Mouse (Mus musculus): Measurements from ENCODE around the gene Dcbld2. TPM values are rescaled to one million over a fixed set of nuclear protein-coding genes. Genes with fewer than 3 reads are reported as not detected.

Dcbld2 gene
- 2.8 and 3.6 TPM in 2 replicates for polyA plus RNA-seq (2015; fragmentation: Nextera tagmentation; extraction: Ambion mirVana)

DNA sequence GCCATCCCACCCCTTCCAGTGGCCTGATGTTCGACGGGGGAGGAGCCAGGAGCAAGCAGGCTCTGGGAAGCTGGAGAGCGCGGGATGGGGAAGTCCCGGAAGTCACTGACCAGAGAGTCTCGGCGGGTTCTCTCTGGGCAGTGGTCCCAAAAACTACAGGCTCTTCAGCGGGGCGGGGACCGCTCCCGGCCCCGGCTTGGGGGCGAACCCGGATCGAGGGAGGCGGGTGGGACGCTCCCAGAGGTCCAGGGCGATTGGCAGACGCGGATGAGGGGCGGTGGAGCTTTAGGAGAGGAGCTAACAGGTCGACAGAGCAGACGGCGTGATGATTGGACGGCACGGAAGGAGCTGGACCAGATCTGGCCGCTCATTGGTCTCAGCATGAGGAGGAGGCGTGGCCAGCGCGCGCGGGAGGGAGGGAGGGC lies at the start of gene Dcbld2:
Dcbld2 (plus strand) TSS at position 382 of the 425 bp plus-strand sequence.
- Histone ChIP-seq H3K9ac (ENCODE audit: low read depth, low read length) (peak within 1 kb of the TSS; percentile 91), H3K9me3 (replicated peaks; ENCODE audit: low read length) (no peaks in the 10 kb centered on the region), H3K4me2 (ENCODE audit: low read length) (peak within 1 kb of the TSS; percentile 83), H3K4me1 (replicated peaks; ENCODE audit: insufficient read depth, low read length) (0 out of 2 replicates have a peak, but pooled peaks cover 4% of the 10 kb centered on the region), H3K36me3 (ENCODE audit: insufficient read depth, low read length) (no peaks in the 10 kb centered on the region), H3K27me3 (ENCODE audit: insufficient read depth, low read length) (no peaks in the 10 kb centered on the region), H3K27ac (peak within 1 kb of the TSS; percentile 82), H3K4me3 (replicated peaks; ENCODE audit: low read depth, low read length) (peak within 1 kb of the TSS; percentile 87)
- TF ChIP-seq CTCF (IDR thresholded peaks at IDR 0.05; ENCODE audit: low read depth), result no peak
- WGBS, result under 1% methylated on average over 29 of the region's 32 CpGs
- ATAC-seq (replicated peaks; ENCODE audit: low FRiP score, low read depth) (peak; percentile 100), DNase-seq (ENCODE audit: low spot score) (peak; percentile 100)

DNA sequence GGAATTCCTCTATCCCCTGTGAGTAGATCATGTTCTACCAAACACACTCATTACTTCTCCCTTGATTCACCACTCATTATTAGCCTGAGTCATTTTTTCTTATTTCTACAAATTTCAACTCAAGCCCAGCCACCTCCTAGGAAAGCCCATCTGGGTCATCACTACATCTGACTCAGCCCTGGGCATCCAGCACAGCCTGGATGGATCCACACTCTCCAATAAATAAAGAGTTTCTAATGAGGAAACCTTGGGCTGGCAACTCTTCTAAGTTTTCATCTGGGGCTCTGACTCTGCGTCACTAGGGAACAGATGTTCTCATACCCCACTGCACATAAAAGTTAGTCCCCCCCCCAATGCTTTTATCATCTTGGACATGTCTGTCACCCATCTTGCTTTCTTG lies 31.1 kb upstream of the Dcbld2 start:
- H3K9me3 ChIP-seq (replicated peaks; ENCODE audit: low read length), result no peaks in the 10 kb centered on the region
- H3K27ac ChIP-seq, result no peak overlapping the region
- ATAC-seq (replicated peaks; ENCODE audit: low FRiP score, low read depth) (no peak; the same call in 1 of the 2 replicates), DNase-seq (ENCODE audit: low spot score) (no peak)
- H3K27me3 ChIP-seq (ENCODE audit: insufficient read depth, low read length), result no peaks in the 10 kb centered on the region
- TF ChIP-seq CTCF (IDR thresholded peaks at IDR 0.05; ENCODE audit: low read depth), result no peak
- no peak overlapping the region for H3K4me3 ChIP-seq (replicated peaks; ENCODE audit: low read depth, low read length)
- 57% methylated on average over 1 of the region's 1 CpGs for WGBS
- no peak overlapping the region for H3K4me2 ChIP-seq (ENCODE audit: low read length)
- H3K36me3 ChIP-seq (ENCODE audit: insufficient read depth, low read length), result no peaks in the 10 kb centered on the region
- H3K4me1 ChIP-seq (replicated peaks; ENCODE audit: insufficient read depth, low read length), result no peaks in the 10 kb centered on the region
- no peak overlapping the region for H3K9ac ChIP-seq (ENCODE audit: low read depth, low read length)

DNA sequence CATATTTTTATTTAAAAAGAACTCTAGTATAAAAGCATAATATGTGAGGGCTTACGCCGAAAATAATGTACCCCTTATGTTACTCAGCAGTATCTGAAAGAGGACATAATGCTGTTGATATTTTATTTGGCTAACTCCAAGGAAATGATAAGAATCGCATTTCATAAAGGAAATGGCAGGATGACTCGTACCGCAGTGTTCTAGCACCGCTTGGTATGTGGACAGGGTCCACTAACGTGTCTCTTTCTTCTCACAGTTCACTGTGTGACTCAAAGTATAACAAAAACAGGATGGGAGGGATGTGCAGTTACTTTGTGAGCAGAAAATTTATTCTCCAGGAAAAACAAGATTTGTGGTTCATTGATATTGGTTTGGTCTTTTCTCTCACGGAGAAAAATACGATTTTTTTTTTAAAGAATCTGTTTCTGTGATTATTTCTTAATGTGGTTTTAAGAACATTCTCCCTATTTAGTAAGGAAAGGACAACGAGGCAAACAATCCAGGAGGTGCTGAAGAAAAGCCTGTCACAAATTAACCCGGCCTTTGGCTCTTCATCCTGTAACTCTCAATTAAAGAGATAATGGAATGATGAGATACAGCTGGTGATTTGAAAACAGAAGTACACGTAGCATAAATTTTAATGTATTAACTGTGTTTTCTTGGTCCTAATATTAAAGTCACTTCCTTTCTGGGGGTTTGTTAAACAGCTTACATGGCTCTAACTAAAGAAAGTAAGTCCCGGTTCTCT lies 30.3 kb upstream of the Dcbld2 start:
- ATAC-seq (replicated peaks; ENCODE audit: low FRiP score, low read depth) (no peak), DNase-seq (ENCODE audit: low spot score) (peak; percentile 16)
- Histone ChIP-seq H3K9me3 (replicated peaks; ENCODE audit: low read length) (no peaks in the 10 kb centered on the region), H3K36me3 (ENCODE audit: insufficient read depth, low read length) (no peaks in the 10 kb centered on the region), H3K4me2 (ENCODE audit: low read length) (no peak overlapping the region), H3K27ac (no peak overlapping the region), H3K4me1 (replicated peaks; ENCODE audit: insufficient read depth, low read length) (no peaks in the 10 kb centered on the region), H3K4me3 (replicated peaks; ENCODE audit: low read depth, low read length) (no peak overlapping the region), H3K9ac (ENCODE audit: low read depth, low read length) (no peak overlapping the region), H3K27me3 (ENCODE audit: insufficient read depth, low read length) (no peaks in the 10 kb centered on the region)
- TF ChIP-seq CTCF (IDR thresholded peaks at IDR 0.05; ENCODE audit: low read depth), result no peak
- 45% methylated on average over 13 of the region's 13 CpGs for WGBS

GRCm38 (mm10) chr16:58386241-58386757 lies 21.9 kb upstream of the Dcbld2 start:
- no peak for TF ChIP-seq CTCF (IDR thresholded peaks at IDR 0.05; ENCODE audit: low read depth)
- DNase-seq (ENCODE audit: low spot score) (no peak), ATAC-seq (replicated peaks; ENCODE audit: low FRiP score, low read depth) (no peak)
- Histone ChIP-seq H3K27me3 (ENCODE audit: insufficient read depth, low read length) (no peaks in the 10 kb centered on the region), H3K4me2 (ENCODE audit: low read length) (no peak overlapping the region), H3K9me3 (replicated peaks; ENCODE audit: low read length) (no peaks in the 10 kb centered on the region), H3K9ac (ENCODE audit: low read depth, low read length) (no peak overlapping the region), H3K36me3 (ENCODE audit: insufficient read depth, low read length) (no peaks in the 10 kb centered on the region), H3K4me1 (replicated peaks; ENCODE audit: insufficient read depth, low read length) (no peaks in the 10 kb centered on the region), H3K27ac (no peak overlapping the region), H3K4me3 (replicated peaks; ENCODE audit: low read depth, low read length) (no peak overlapping the region)
- WGBS, result 80% methylated on average over 4 of the region's 4 CpGs

- whole genome bisulfite sequencing, result 55% methylated on average over 7 of the region's 7 CpGs
- Histone ChIP-seq H3K36me3 (ENCODE audit: insufficient read depth, low read length) (no peaks in the 10 kb centered on the region), H3K9me3 (replicated peaks; ENCODE audit: low read length) (no peaks in the 10 kb centered on the region), H3K4me2 (ENCODE audit: low read length) (no peak overlapping the region), H3K27me3 (ENCODE audit: insufficient read depth, low read length) (no peaks in the 10 kb centered on the region), H3K4me1 (replicated peaks; ENCODE audit: insufficient read depth, low read length) (no peaks in the 10 kb centered on the region), H3K4me3 (replicated peaks; ENCODE audit: low read depth, low read length) (no peak overlapping the region), H3K9ac (ENCODE audit: low read depth, low read length) (no peak overlapping the region), H3K27ac (no peak overlapping the region)
- DNase-seq (ENCODE audit: low spot score), result no peak
- TF ChIP-seq CTCF (IDR thresholded peaks at IDR 0.05; ENCODE audit: low read depth), result no peak
- no peak for ATAC-seq (replicated peaks; ENCODE audit: low FRiP score, low read depth)
These were observed 19.0 kb upstream of the Dcbld2 start for GRCm38 (mm10) chr16:58389143-58389755.

DNA sequence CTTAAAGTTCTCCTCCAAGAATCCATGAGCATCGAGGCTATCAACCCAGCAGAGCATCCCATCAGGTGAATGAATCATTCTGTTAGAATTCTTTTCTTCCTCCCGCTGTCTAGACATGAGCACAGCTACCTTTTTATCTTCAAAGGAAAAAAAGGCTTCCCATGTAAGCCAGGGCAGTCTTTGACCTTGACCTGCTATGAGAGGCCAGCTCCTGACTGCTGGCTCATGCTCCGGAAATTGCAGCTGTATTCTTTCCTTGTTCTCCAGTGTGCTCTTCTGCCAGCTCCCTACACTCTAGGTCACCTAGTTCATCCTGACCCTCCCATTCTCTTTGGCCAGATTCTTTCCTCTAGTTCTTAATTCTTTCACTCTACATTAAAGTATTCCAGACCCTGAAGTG lies 15.2 kb upstream of the Dcbld2 start:
- no peak for TF ChIP-seq CTCF (IDR thresholded peaks at IDR 0.05; ENCODE audit: low read depth)

More for the DNA sequence above, 15.2 kb upstream of the Dcbld2 start:
- Histone ChIP-seq H3K9ac (ENCODE audit: low read depth, low read length) (no peak overlapping the region), H3K27me3 (ENCODE audit: insufficient read depth, low read length) (no peaks in the 10 kb centered on the region), H3K36me3 (ENCODE audit: insufficient read depth, low read length) (no peaks in the 10 kb centered on the region), H3K4me1 (replicated peaks; ENCODE audit: insufficient read depth, low read length) (no peaks in the 10 kb centered on the region), H3K27ac (no peak overlapping the region), H3K4me2 (ENCODE audit: low read length) (no peak overlapping the region), H3K9me3 (replicated peaks; ENCODE audit: low read length) (no peaks in the 10 kb centered on the region), H3K4me3 (replicated peaks; ENCODE audit: low read depth, low read length) (no peak overlapping the region)
- ATAC-seq (replicated peaks; ENCODE audit: low FRiP score, low read depth) (no peak), DNase-seq (ENCODE audit: low spot score) (no peak)
- 71% methylated on average over 3 of the region's 3 CpGs for WGBS

Data from kidney, postnatal 0 days (tissue).